ENCODE assay signal across 15 mouse cellular contexts in the genomic region with DNA sequence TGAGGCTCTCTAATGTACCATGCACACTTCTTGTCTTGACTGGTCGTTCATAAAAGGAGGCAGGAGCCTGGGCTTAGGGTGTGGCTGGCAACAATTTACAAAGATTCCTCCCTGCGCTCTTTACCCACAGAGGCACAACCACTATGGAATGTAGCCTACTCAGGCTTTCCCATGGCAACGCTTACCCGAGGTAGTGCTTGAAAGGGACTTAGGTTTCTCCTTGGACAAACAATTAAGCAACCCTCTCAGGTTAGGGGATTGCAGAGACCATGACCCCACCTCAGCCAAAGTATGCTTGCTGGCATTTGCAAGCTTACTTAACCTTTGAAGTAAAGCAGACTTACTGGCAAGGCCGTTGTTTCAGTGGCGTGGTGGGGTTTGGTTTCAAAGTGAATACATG.
DNase-seq lines count a peak whose midpoint lies in the region; ATAC-seq lines count a peak whose summit lies in the region.
"Had no signal": no experiment of that assay in that cellular context is flagged by ENCODE, and none has a peak within 500 bp of the region (broad histone marks: within the 10 kb centered on the region; RNA-seq: fewer than 3 reads in every experiment).

No protein-coding gene starts in this region.

- DNase-seq in yolk sac, embryonic 10.5 days (ENCODE audit: low spot score), result peak; percentile 22
- DNase-seq in frontal cortex, postnatal 25 days (ENCODE audit: low spot score in 2 of 2), result no peak
- no peak for DNase-seq in right cerebral cortex, postnatal 10 days (ENCODE audit: low spot score in 2 of 2)
- DNase-seq: adrenal gland, postnatal 36 days; cerebellum, adult 9-10 months; kidney, adult 2 months; layer of hippocampus, postnatal 36 days; thymus, adult 2 months had no signal

- no peaks in the 10 kb centered on the region for H3K9me3 ChIP-seq in neural tube, embryonic 13.5 days
- no peaks in the 10 kb centered on the region for H3K9me3 ChIP-seq in neural tube, embryonic 15.5 days (replicated peaks)
- no peaks in the 10 kb centered on the region for H3K9me3 ChIP-seq in forebrain, embryonic 13.5 days (replicated peaks)
- H3K9me3 ChIP-seq in lung, embryonic 15.5 days, result no peaks in the 10 kb centered on the region
- H3K9me3 ChIP-seq: neural tube, embryonic 12.5 days had no signal

- WGBS in neural tube, embryonic 13.5 days, result 56% methylated on average over 6 of the region's 6 CpGs
- 60% methylated on average over 6 of the region's 6 CpGs for WGBS in neural tube, embryonic 15.5 days
- 55% methylated on average over 6 of the region's 6 CpGs for WGBS in forebrain, embryonic 13.5 days
- WGBS in lung, embryonic 15.5 days, result 46% methylated on average over 6 of the region's 6 CpGs

- H3K4me3 ChIP-seq in neural tube, embryonic 13.5 days, result no peak overlapping the region
- H3K4me3 ChIP-seq in neural tube, embryonic 15.5 days (replicated peaks), result no peak overlapping the region
- no peak overlapping the region for H3K4me3 ChIP-seq in forebrain, embryonic 13.5 days
- H3K4me3 ChIP-seq in lung, embryonic 15.5 days, result no peak overlapping the region
- H3K4me3 ChIP-seq: neural tube, embryonic 12.5 days had no signal

- no peak for ATAC-seq in neural tube, embryonic 13.5 days (ENCODE audit: low read depth)
- no peak for ATAC-seq in neural tube, embryonic 15.5 days (ENCODE audit: low FRiP score)
- no peak for ATAC-seq in forebrain, embryonic 13.5 days
- peak; percentile 84 for ATAC-seq in lung, embryonic 15.5 days (ENCODE audit: borderline replicate concordance, extremely low read depth, low FRiP score, low TSS enrichment)

- H3K27ac ChIP-seq in neural tube, embryonic 13.5 days (replicated peaks), result peak overlapping the region; percentile 68; the same call in 1 of the 2 replicates
- no peak overlapping the region for H3K27ac ChIP-seq in neural tube, embryonic 15.5 days (replicated peaks)
- H3K27ac ChIP-seq in forebrain, embryonic 13.5 days, result peak overlapping the region; percentile 53
- H3K27ac ChIP-seq in lung, embryonic 15.5 days, result peak overlapping the region; percentile 63
- H3K27ac ChIP-seq: liver, embryonic 14.5 days; neural tube, embryonic 12.5 days had no signal

- H3K27me3 ChIP-seq in neural tube, embryonic 13.5 days, result peaks cover 4% of the 10 kb centered on the region; the same call in 1 of the 2 replicates
- no peaks in the 10 kb centered on the region for H3K27me3 ChIP-seq in neural tube, embryonic 15.5 days (replicated peaks)
- peaks cover 45% of the 10 kb centered on the region for H3K27me3 ChIP-seq in forebrain, embryonic 13.5 days
- peaks cover 9% of the 10 kb centered on the region; the same call in 1 of the 2 replicates for H3K27me3 ChIP-seq in lung, embryonic 15.5 days
- H3K27me3 ChIP-seq: neural tube, embryonic 12.5 days had no signal

- H3K36me3 ChIP-seq in neural tube, embryonic 13.5 days, result no peaks in the 10 kb centered on the region
- no peaks in the 10 kb centered on the region for H3K36me3 ChIP-seq in neural tube, embryonic 15.5 days
- H3K36me3 ChIP-seq in forebrain, embryonic 13.5 days (ENCODE audit: poor library complexity, severe bottlenecking), result no peaks in the 10 kb centered on the region
- no peaks in the 10 kb centered on the region for H3K36me3 ChIP-seq in lung, embryonic 15.5 days
- H3K36me3 ChIP-seq: G1E; neural tube, embryonic 12.5 days had no signal

- no peak overlapping the region for H3K4me2 ChIP-seq in neural tube, embryonic 13.5 days
- H3K4me2 ChIP-seq in neural tube, embryonic 15.5 days, result no peak overlapping the region
- no peak overlapping the region for H3K4me2 ChIP-seq in forebrain, embryonic 13.5 days
- no peak overlapping the region for H3K4me2 ChIP-seq in lung, embryonic 15.5 days
- H3K4me2 ChIP-seq: neural tube, embryonic 12.5 days had no signal

- peaks cover 42% of the 10 kb centered on the region for H3K4me1 ChIP-seq in neural tube, embryonic 13.5 days (replicated peaks)
- peaks cover 29% of the 10 kb centered on the region for H3K4me1 ChIP-seq in neural tube, embryonic 15.5 days
- peaks cover 25% of the 10 kb centered on the region for H3K4me1 ChIP-seq in forebrain, embryonic 13.5 days
- H3K4me1 ChIP-seq in lung, embryonic 15.5 days, result peaks cover 21% of the 10 kb centered on the region

- no peak overlapping the region for H3K9ac ChIP-seq in neural tube, embryonic 13.5 days
- no peak overlapping the region for H3K9ac ChIP-seq in neural tube, embryonic 15.5 days (replicated peaks)
- no peak overlapping the region for H3K9ac ChIP-seq in forebrain, embryonic 13.5 days
- no peak overlapping the region for H3K9ac ChIP-seq in lung, embryonic 15.5 days
- H3K9ac ChIP-seq: liver, embryonic 14.5 days; neural tube, embryonic 12.5 days had no signal
